Mouse (Mus musculus) frontal cortex, postnatal 10 days (tissue): ENCODE data around the gene Med18.
"Not testable (repeated sequence)": the region's sequence is repeated elsewhere in the genome, so short reads cannot be mapped to it uniquely, and the experiment has no call there.

ENCODE experiments used
- DNase-seq, 2 experiments: peaks; one replicate each; pipeline ENCODE4 v3.0.0; 2022; ENCODE audit warnings: low spot score in 2 of 2, mixed read lengths in 1 of 2

The Med18 gene

GRCm38 (mm10) chr4:132421556-132421922, 42.2 kb downstream of the Med18 start:
- peak in 1 of 2 experiments; percentile 6 for DNase-seq

- no peak for DNase-seq
Observed at GRCm38 (mm10) chr4:132420471-132420870, 43.2 kb downstream of the Med18 start.

GRCm38 (mm10) chr4:132415966-132416365, 47.8 kb downstream of the Med18 start:
- DNase-seq, result no peak

- DNase-seq, result not testable (repeated sequence)
Observed at GRCm38 (mm10) chr4:132413257-132413656, 50.5 kb downstream of the Med18 start.

GRCm38 (mm10) chr4:132411322-132412094, 52.2 kb downstream of the Med18 start:
- DNase-seq, result no peak

- DNase-seq, result no peak
Observed at GRCm38 (mm10) chr4:132409587-132410229, 54.0 kb downstream of the Med18 start.
